10 mouse cellular contexts compared by ENCODE assay signal in genomic region chr9:48761175-48761556, GRCm38 (mm10).
DNase-seq lines count a peak whose midpoint lies in the region; ATAC-seq and TF ChIP-seq lines count a peak whose summit lies in the region.
"Had no signal": no experiment of that assay in that cellular context is flagged by ENCODE, and none has a peak within 500 bp of the region (broad histone marks: within the 10 kb centered on the region; RNA-seq: fewer than 3 reads in every experiment).

No protein-coding gene starts in this region.

- no peak overlapping the region; the same call in 1 of the 2 replicates for H3K4me2 ChIP-seq in kidney, embryonic 14.5 days (replicated peaks; ENCODE audit: low read depth, low read length)
- H3K4me2 ChIP-seq in intestine, embryonic 16.5 days (ENCODE audit: low read depth, low read length), result no peak overlapping the region

- H3K36me3 ChIP-seq in kidney, embryonic 14.5 days (ENCODE audit: control insufficient read depth, insufficient read depth, low read length), result no peaks in the 10 kb centered on the region
- H3K36me3 ChIP-seq in intestine, embryonic 16.5 days (ENCODE audit: control insufficient read depth, insufficient read depth, low read length), result no peaks in the 10 kb centered on the region

- 49% methylated on average over 8 of the region's 8 CpGs for WGBS in kidney, embryonic 14.5 days
- 58% methylated on average over 8 of the region's 8 CpGs for WGBS in intestine, embryonic 16.5 days

- peak; percentile 52 for DNase-seq in gastrocnemius, adult 2 months
- DNase-seq in gastrocnemius, adult 18-20 months (ENCODE audit: low spot score), result no peak
- no peak for DNase-seq in kidney, adult 18-20 months
- DNase-seq in adrenal gland, postnatal 10 days, result peak; percentile 54
- no peak for DNase-seq in Muller cell, postnatal 12 days (ENCODE audit: inconsistent ontology term)
- DNase-seq in right cerebral cortex, adult 18-20 months, result no peak
- DNase-seq: thymus, adult 2 months had no signal

- no peaks in the 10 kb centered on the region for H3K9me3 ChIP-seq in kidney, embryonic 14.5 days (ENCODE audit: control insufficient read depth, low read length)
- no peaks in the 10 kb centered on the region for H3K9me3 ChIP-seq in intestine, embryonic 16.5 days (ENCODE audit: control insufficient read depth, low read length)

- no peak for ATAC-seq in kidney, embryonic 14.5 days (ENCODE audit: low FRiP score, low TSS enrichment)
- no peak for ATAC-seq in intestine, embryonic 16.5 days
- ATAC-seq: Patski had no signal

- peak overlapping the region; percentile 75 for H3K27ac ChIP-seq in gastrocnemius, adult 2 months
- peak overlapping the region; percentile 37; the same call in 1 of the 2 replicates for H3K27ac ChIP-seq in kidney, embryonic 14.5 days (ENCODE audit: low read depth, low read length)
- H3K27ac ChIP-seq in intestine, embryonic 16.5 days (ENCODE audit: low read length), result peak overlapping the region; percentile 55; the same call in 1 of the 2 replicates

- intact Hi-C loops in gastrocnemius, adult 2 months (cut with DNase I), result no loop called here

- no peak overlapping the region for H3K9ac ChIP-seq in kidney, embryonic 14.5 days (ENCODE audit: low read depth, low read length)
- H3K9ac ChIP-seq in intestine, embryonic 16.5 days (ENCODE audit: low read depth, low read length), result no peak overlapping the region

- H3K4me1 ChIP-seq in kidney, embryonic 14.5 days (ENCODE audit: control insufficient read depth, insufficient read depth, low read length), result peaks cover 19% of the 10 kb centered on the region; the same call in 1 of the 2 replicates
- H3K4me1 ChIP-seq in intestine, embryonic 16.5 days (ENCODE audit: control insufficient read depth, insufficient read depth, low read length), result peaks cover 18% of the 10 kb centered on the region

- no peaks in the 10 kb centered on the region for H3K27me3 ChIP-seq in kidney, embryonic 14.5 days (ENCODE audit: control insufficient read depth, insufficient read depth, low read length)
- no peaks in the 10 kb centered on the region for H3K27me3 ChIP-seq in intestine, embryonic 16.5 days (replicated peaks; ENCODE audit: control insufficient read depth, insufficient read depth, low read length)

- peak overlapping the region; percentile 36 for H3K4me3 ChIP-seq in gastrocnemius, adult 2 months
- H3K4me3 ChIP-seq in kidney, embryonic 14.5 days (ENCODE audit: low read length), result no peak overlapping the region
- no peak overlapping the region for H3K4me3 ChIP-seq in intestine, embryonic 16.5 days (ENCODE audit: low read length)

- no peak for TF ChIP-seq CTCF in gastrocnemius, adult 2 months (IDR thresholded peaks at IDR 0.05)

Comparison
In these comparisons a context has a peak if more than half of its experiments do, and no peak if none do; other contexts are left out.
1. DNase-seq: peak in gastrocnemius, adult 2 months (single experiment) and adrenal gland, postnatal 10 days (single experiment); none in gastrocnemius, adult 18-20 months (single experiment), kidney, adult 18-20 months (single experiment), Muller cell, postnatal 12 days (single experiment) and right cerebral cortex, adult 18-20 months (single experiment).
2. Peak in every context shown above with its lines, with median percentiles within 50 percentile points of each other: H3K27ac ChIP-seq.